Mouse (Mus musculus) MEL (cell line): ENCODE data around the gene Rnf123.

ENCODE experiments used
- CHD2 ChIP-seq: IDR thresholded peaks from 2 replicates; pipeline ENCODE4 v1.6.1; 2011; ENCODE audit warnings: low read length, improper control_type of control experiment
- CTCF ChIP-seq, 3 experiments: IDR thresholded peaks in 2 of 3; conservative IDR thresholded peaks in 1 of 3; 2 replicates each; pipeline ENCODE4 v1.5.1; 2011 to 2012; ENCODE audit warnings: low read length in 3 of 3, low read depth in 2 of 3, mild to moderate bottlenecking in 2 of 3, improper control_type of control experiment in 1 of 3, inconsistent platforms in 1 of 3, mixed read lengths in 1 of 3, moderate library complexity in 1 of 3; ENCODE audit not compliant: control insufficient read depth in 1 of 3, insufficient read depth in 1 of 3, poor library complexity in 1 of 3, severe bottlenecking in 1 of 3
- MAFK ChIP-seq: IDR thresholded peaks from 2 replicates; pipeline ENCODE4 v1.6.1; 2011; ENCODE audit warnings: low read depth, mild to moderate bottlenecking, low read length, improper control_type of control experiment, borderline replicate concordance
- MAZ ChIP-seq: IDR thresholded peaks from 2 replicates; pipeline ENCODE4 v1.6.1; 2012; ENCODE audit warnings: low read depth, mild to moderate bottlenecking, inconsistent platforms, low read length, improper control_type of control experiment
- MYC ChIP-seq: IDR thresholded peaks from 2 replicates; pipeline ENCODE4 v1.6.1; 2011; ENCODE audit warnings: low read depth, mild to moderate bottlenecking, low read length, improper control_type of control experiment, moderate library complexity

DNA sequence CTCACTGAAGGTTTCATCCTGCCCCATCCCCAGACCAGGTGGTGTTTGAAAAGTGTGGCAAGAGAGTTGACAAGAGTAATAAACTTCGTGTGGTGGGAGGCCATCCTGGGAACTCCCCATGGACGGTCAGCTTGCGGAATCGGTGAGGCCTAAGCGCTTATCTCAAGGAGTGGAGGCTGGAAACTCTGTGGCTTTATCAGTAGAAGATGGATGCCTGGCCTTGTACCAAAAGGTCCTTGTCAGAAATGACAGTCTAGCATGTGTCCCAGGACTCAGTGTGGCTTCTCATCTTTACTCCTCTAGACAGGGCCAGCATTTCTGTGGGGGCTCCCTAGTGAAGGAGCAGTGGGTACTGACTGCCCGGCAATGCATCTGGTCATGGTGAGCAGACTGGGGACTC lies 415 bp upstream of the Rnf123 start:
- TF ChIP-seq CHD2 (no peak), MAFK (no peak), MAZ (no peak), CTCF (IDR thresholded peaks at IDR 0.05 in 2 of 3, conservative IDR thresholded peaks at IDR 0.05 in 1 of 3; ENCODE audit: control insufficient read depth in 1 of 3, insufficient read depth in 1 of 3, low read depth in 2 of 3, low read length in 3 of 3, poor library complexity in 1 of 3, severe bottlenecking in 1 of 3) (no peak), MYC (no peak)
